Comparison of ENCODE assay signal across 27 mouse cellular contexts in genomic region chr14:122675661-122676060, GRCm38 (mm10).
"Had no signal": no experiment of that assay in that cellular context is flagged by ENCODE, and none has a peak within 500 bp of the region (broad histone marks: within the 10 kb centered on the region; RNA-seq: fewer than 3 reads in every experiment).

No protein-coding gene starts in this region.

- DNase-seq: cerebellum, adult 8-10 months; cerebellum, adult 9-10 months; cerebellum, adult 9-11 months; cerebellum, postnatal 10 days; cerebellum, postnatal 14 days; cerebellum, postnatal 25 days; cerebellum, postnatal 36 days; embryo, embryonic 11 days; forebrain, postnatal 0 days; gastrocnemius, adult 2 months; gastrocnemius, postnatal 10 days; gastrocnemius, postnatal 14 days; gastrocnemius, postnatal 25 days; gastrocnemius, postnatal 36 days; heart, adult 18-20 months; heart, adult 2 months had no signal

- H3K27ac ChIP-seq: embryonic facial prominence, embryonic 10.5 days; embryonic facial prominence, embryonic 12.5 days; embryonic facial prominence, embryonic 13.5 days; embryonic facial prominence, embryonic 15.5 days; forebrain, embryonic 10.5 days; forebrain, embryonic 12.5 days; forebrain, embryonic 13.5 days; forebrain, embryonic 15.5 days; gastrocnemius, adult 2 months; heart, adult 2 months had no signal

- H3K4me1 ChIP-seq: embryonic facial prominence, embryonic 10.5 days; embryonic facial prominence, embryonic 12.5 days; embryonic facial prominence, embryonic 13.5 days; embryonic facial prominence, embryonic 15.5 days; forebrain, embryonic 10.5 days; forebrain, embryonic 12.5 days; forebrain, embryonic 13.5 days; forebrain, embryonic 15.5 days had no signal

- H3K27me3 ChIP-seq: embryonic facial prominence, embryonic 12.5 days; embryonic facial prominence, embryonic 13.5 days; embryonic facial prominence, embryonic 15.5 days; forebrain, embryonic 12.5 days; forebrain, embryonic 13.5 days; forebrain, embryonic 15.5 days had no signal

- H3K9me3 ChIP-seq: embryonic facial prominence, embryonic 10.5 days; embryonic facial prominence, embryonic 12.5 days; embryonic facial prominence, embryonic 13.5 days; embryonic facial prominence, embryonic 15.5 days; forebrain, embryonic 10.5 days; forebrain, embryonic 12.5 days; forebrain, embryonic 13.5 days; forebrain, embryonic 15.5 days had no signal

- ATAC-seq: forebrain, embryonic 13.5 days; forebrain, embryonic 14.5 days; forebrain, embryonic 15.5 days; forebrain, embryonic 16.5 days; forebrain, postnatal 0 days had no signal

- H3K4me2 ChIP-seq: embryonic facial prominence, embryonic 12.5 days; embryonic facial prominence, embryonic 13.5 days; embryonic facial prominence, embryonic 15.5 days; forebrain, embryonic 12.5 days; forebrain, embryonic 13.5 days; forebrain, embryonic 15.5 days had no signal

- H3K9ac ChIP-seq: embryonic facial prominence, embryonic 12.5 days; embryonic facial prominence, embryonic 13.5 days; embryonic facial prominence, embryonic 15.5 days; forebrain, embryonic 12.5 days; forebrain, embryonic 13.5 days; forebrain, embryonic 15.5 days; forebrain, postnatal 0 days had no signal

- H3K4me3 ChIP-seq: embryonic facial prominence, embryonic 10.5 days; embryonic facial prominence, embryonic 12.5 days; embryonic facial prominence, embryonic 13.5 days; embryonic facial prominence, embryonic 15.5 days; erythroblast, embryonic 14.5 days; forebrain, embryonic 10.5 days; forebrain, embryonic 12.5 days; forebrain, embryonic 13.5 days; forebrain, embryonic 15.5 days; gastrocnemius, adult 2 months; heart, adult 2 months had no signal

- H3K36me3 ChIP-seq: embryonic facial prominence, embryonic 10.5 days; embryonic facial prominence, embryonic 12.5 days; embryonic facial prominence, embryonic 13.5 days; embryonic facial prominence, embryonic 15.5 days; forebrain, embryonic 10.5 days; forebrain, embryonic 12.5 days; forebrain, embryonic 15.5 days had no signal
